Mouse (Mus musculus) C2C12 (cell line): ENCODE measurements around the gene Parvg. TPM values are rescaled to one million over a fixed set of nuclear protein-coding genes. Genes with fewer than 3 reads are reported as not detected.

Source experiments
- H3K27me3 ChIP-seq: one replicate; pipeline ENCODE4 v1.6.1; 2011; ENCODE audit not compliant: control insufficient read depth, insufficient read depth, insufficient read length
- H3K36me3 ChIP-seq: one replicate; pipeline ENCODE4 v1.6.1; 2011; ENCODE audit not compliant: control insufficient read depth, insufficient read depth
- H3K4me3 ChIP-seq: one replicate; pipeline ENCODE4 v1.5.1; 2011; ENCODE audit warnings: mild to moderate bottlenecking, control low read depth; ENCODE audit not compliant: poor library complexity, insufficient read depth, severe bottlenecking
- H3K79me2 ChIP-seq: one replicate; pipeline ENCODE4 v1.6.1; 2011; ENCODE audit not compliant: control insufficient read depth, insufficient read depth
- H3K79me3 ChIP-seq: one replicate; pipeline ENCODE4 v1.6.1; 2011; ENCODE audit warnings: low read depth, control low read depth
- H3ac ChIP-seq: one replicate; pipeline ENCODE3; 2011; ENCODE audit warnings: low read depth; ENCODE audit not compliant: control insufficient read depth, insufficient read length
- CEBPB ChIP-seq: IDR thresholded peaks from one replicate; pipeline ENCODE4 v1.6.1; 2011; ENCODE audit warnings: low read depth, mild to moderate bottlenecking, control low read depth, moderate library complexity
- CTCF ChIP-seq: IDR thresholded peaks from one replicate; pipeline ENCODE4 v1.5.1; 2011; ENCODE audit not compliant: control insufficient read depth, insufficient read depth, insufficient read length
- FOSL1 ChIP-seq: IDR thresholded peaks from one replicate; pipeline ENCODE4 v1.8.0; 2011; ENCODE audit warnings: mild to moderate bottlenecking, low read length; ENCODE audit not compliant: poor library complexity, insufficient read depth, severe bottlenecking
- MAX ChIP-seq: IDR thresholded peaks from one replicate; pipeline ENCODE4 v1.6.1; 2011; ENCODE audit warnings: mild to moderate bottlenecking, control low read depth
- MYOD1 ChIP-seq: IDR thresholded peaks from one replicate; pipeline ENCODE4 v1.6.1; 2011; ENCODE audit warnings: low read depth; ENCODE audit not compliant: control insufficient read depth, insufficient read length
- MYOG ChIP-seq: IDR thresholded peaks from one replicate; pipeline ENCODE4 v1.6.1; 2011; ENCODE audit not compliant: control insufficient read depth, insufficient read length; ENCODE audit errors: extremely low read depth
- USF1 ChIP-seq: IDR thresholded peaks from one replicate; pipeline ENCODE4 v1.6.1; 2011; ENCODE audit warnings: low read depth, mild to moderate bottlenecking, control low read depth, moderate library complexity
- long read RNA-seq, 2 experiments: library from polyadenylated mRNA; unstranded; transcript quantifications; one replicate each; pipeline ENCODE4 v2.0.0; 2019 to 2020
- polyA plus RNA-seq: library from polyadenylated mRNA; unstranded; fragments of >200 nt; fragmentation: generic; extraction: Trizol; gene quantifications from one replicate; pipeline ENCODE4 v1.2.1, GENCODE M21; 2012; ENCODE audit warnings: missing spikeins

The Parvg gene
- 0.09 TPM for polyA plus RNA-seq
- long read RNA-seq, experiment 1: 0 reads
- long read RNA-seq, experiment 2: 0 reads

DNA sequence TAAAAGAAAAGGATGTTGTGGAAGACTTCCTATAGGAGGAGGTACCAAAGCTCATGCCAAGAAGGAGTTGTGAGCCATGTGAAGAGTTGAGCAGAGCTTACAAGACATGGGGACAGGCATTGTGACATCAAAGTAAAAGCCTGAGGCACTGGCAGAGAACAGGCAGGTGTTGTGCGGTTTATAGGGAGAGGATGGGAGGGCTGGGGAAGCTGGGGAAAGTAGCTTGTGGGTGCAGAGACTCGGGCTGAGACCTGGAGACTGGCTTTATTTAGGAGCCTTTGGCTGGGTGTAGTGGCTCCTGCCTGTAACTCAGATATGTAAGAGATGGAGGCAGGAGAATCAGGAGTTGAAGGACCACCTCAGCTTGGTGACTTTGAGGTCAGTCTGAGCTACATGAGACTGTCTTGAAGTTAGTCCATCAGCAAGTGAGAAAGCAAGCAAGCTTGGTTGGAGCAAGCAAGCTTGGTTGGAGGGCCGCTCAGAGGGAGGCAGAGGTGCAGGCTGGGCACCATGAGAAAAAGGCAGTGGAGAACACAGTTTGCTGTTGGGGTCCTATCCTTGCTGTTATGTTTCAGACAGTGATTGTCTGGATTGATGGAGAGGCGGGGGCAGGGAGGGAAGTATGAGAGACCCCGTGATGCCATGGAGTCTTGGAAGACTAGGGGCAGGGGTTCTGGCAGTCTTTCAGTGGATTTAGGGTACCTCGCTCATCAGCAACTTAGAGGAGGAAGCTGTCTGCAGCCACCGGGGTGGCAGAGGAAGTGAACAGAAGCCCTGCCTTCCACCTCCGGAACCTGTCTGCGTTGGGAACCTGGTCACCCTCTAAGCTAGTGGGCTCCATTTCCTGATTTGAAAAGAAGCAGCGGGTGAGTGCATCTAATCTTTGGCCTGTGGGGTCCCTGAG lies at the start of gene Parvg:
Parvg (plus strand) TSS at position 61 of the 904 bp plus-strand sequence.
- H3K79me3 ChIP-seq: no peaks in the 10 kb centered on the region
- H3K27me3 ChIP-seq: peaks cover 29% of the 10 kb centered on the region
- no peak within 1 kb of the TSS for H3ac ChIP-seq
- H3K79me2 ChIP-seq: no peaks in the 10 kb centered on the region
- no peak within 1 kb of the TSS for H3K4me3 ChIP-seq
- TF ChIP-seq CTCF: no peak
- TF ChIP-seq USF1: no peak
- TF ChIP-seq FOSL1: no peak
- TF ChIP-seq CEBPB: no peak
- TF ChIP-seq MYOG: no peak
- no peak for TF ChIP-seq MAX
- no peak for TF ChIP-seq MYOD1
- no peaks in the 10 kb centered on the region for H3K36me3 ChIP-seq

DNA sequence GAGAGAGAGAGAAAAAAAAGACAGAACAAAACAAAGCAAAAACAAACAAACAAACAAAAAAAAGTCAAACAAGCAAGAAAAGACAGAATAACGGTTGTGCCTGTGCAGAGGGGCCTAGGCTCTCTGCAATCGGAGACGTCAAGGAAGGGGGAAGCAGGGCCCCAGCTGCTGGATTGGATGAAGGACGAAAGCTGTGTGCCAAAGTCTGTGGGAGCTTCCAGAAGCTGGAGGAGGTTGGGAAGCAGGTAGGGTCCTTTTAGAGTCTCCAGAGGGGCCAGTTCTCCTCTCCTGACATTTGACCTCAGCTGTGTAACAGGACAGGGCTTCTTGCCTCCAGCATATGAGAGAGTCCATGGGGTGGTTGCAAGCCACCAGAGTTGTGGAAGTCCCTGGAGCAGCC lies 47.8 kb upstream of the Parvg start:
- Histone ChIP-seq H3K79me2 (peaks cover 14% of the 10 kb centered on the region), H3K4me3 (no peak overlapping the region), H3K79me3 (peaks cover 3% of the 10 kb centered on the region), H3K36me3 (peaks cover 83% of the 10 kb centered on the region), H3ac (no peak overlapping the region), H3K27me3 (no peaks in the 10 kb centered on the region)
- no peak for TF ChIP-seq USF1
- no peak for TF ChIP-seq MYOD1
- TF ChIP-seq FOSL1: no peak

DNA sequence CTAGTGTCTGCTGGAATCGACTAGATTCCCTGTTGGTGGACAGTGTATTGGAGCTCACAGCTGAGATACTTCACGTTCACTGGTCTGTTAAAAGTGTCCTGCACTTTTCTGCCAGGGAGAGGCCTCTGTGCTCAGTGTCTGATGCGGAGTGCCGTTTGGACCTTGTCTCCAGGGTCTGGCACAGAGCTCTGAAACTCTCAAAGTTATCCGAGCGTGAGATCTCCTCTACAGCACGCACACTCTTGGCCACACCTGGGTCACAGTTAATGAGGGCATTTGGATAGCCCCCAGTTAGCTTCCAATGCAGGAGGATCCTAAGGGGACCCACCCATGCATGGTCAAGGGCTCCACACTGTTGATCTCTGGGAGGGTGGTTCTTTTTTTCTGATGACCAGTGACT lies 45.7 kb upstream of the Parvg start:
- H3ac ChIP-seq: no peak overlapping the region
- H3K36me3 ChIP-seq: peaks cover 76% of the 10 kb centered on the region
- H3K79me3 ChIP-seq: no peaks in the 10 kb centered on the region
- H3K27me3 ChIP-seq: no peaks in the 10 kb centered on the region
- H3K79me2 ChIP-seq: peaks cover 16% of the 10 kb centered on the region
- H3K4me3 ChIP-seq: no peak overlapping the region
- TF ChIP-seq USF1: no peak
- no peak for TF ChIP-seq CTCF
- no peak for TF ChIP-seq MYOD1
- TF ChIP-seq MAX: no peak
- TF ChIP-seq FOSL1: no peak
- no peak for TF ChIP-seq MYOG
- TF ChIP-seq CEBPB: no peak

DNA sequence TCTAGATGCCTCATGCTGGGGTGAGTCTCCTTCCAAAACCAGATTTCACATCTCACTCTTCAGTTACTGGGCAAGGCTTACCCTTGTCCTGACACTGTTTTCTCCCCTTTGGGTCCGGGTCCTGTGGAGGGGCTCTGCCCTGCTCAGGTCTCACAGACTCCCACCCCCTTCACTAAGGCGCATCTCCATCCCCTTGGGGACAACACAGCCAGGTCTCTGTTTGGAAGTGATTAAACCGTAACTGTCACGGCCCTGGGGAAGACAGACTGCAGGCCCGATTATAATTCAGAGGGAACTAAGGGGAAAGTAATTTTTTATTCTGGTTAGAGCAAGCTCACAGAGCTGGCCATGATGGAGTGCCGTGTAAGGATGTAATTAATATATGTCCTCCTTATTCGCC lies 45.2 kb upstream of the Parvg start:
- Histone ChIP-seq H3K36me3 (peaks cover 75% of the 10 kb centered on the region), H3ac (no peak overlapping the region), H3K4me3 (no peak overlapping the region), H3K79me3 (no peaks in the 10 kb centered on the region), H3K79me2 (peaks cover 16% of the 10 kb centered on the region), H3K27me3 (no peaks in the 10 kb centered on the region)
- TF ChIP-seq MAX (no peak), FOSL1 (no peak), MYOD1 (no peak), MYOG (no peak), CEBPB (no peak), CTCF (no peak), USF1 (no peak)

DNA sequence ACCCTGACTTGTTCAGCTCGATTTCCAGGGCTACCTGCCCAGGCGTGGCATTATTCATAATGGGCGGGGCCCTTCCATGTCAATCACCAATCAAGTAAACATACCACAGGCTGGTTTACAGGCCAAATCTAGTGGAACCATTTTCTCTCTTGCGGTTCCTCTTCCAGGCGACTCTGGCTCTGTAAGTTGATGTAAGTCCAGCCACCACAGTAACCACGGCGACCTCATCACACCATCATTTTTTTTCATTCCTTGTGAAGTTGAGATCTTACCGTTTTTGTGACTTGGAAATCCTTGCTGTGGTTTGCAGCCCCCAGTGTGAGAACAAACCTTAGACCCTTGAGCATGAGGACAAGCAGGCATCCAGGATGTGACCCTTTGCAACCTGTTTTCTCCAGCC lies 43.5 kb upstream of the Parvg start:
- Histone ChIP-seq H3K27me3 (no peaks in the 10 kb centered on the region), H3K79me3 (peaks cover 3% of the 10 kb centered on the region), H3K36me3 (peaks cover 78% of the 10 kb centered on the region), H3ac (peak overlapping the region; percentile 40), H3K79me2 (peaks cover 26% of the 10 kb centered on the region), H3K4me3 (no peak overlapping the region)
- no peak for TF ChIP-seq USF1
- TF ChIP-seq MAX: peak; percentile 7

DNA sequence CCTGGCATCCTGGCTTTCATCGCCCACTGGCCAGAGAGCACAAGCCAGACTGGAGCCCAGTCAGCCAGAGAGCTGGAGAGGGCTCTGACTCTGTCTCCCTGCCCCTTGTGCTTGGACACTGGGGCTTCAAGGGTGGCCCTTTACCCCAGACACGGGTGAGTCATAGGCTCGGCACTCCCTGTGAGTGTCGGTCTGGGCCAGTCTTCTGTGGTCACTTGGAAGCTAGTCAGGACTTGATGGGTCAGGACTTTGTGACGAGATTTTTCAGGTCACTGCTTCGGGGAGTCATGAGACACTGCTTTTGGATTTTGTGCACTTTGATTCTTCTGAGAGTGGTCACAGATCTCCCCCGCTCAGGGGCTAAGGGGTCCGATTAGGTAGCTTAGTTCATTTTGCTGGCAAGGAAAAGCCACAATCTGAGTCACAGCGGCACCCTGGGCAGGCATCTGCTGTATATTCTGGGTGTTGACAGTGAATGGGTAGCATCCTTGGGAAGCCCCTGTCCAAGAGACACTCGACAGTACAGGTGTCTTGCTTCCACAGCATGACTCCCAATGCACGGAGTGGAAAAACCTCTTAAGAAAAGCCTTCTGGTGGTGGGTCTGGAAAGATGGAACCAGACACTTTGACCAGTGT lies 43.0 kb upstream of the Parvg start:
- Histone ChIP-seq H3ac (peak overlapping the region; percentile 40), H3K36me3 (peaks cover 78% of the 10 kb centered on the region), H3K4me3 (no peak overlapping the region), H3K27me3 (no peaks in the 10 kb centered on the region), H3K79me3 (peaks cover 3% of the 10 kb centered on the region), H3K79me2 (peaks cover 26% of the 10 kb centered on the region)
- TF ChIP-seq CEBPB (no peak), FOSL1 (no peak), USF1 (no peak), MYOD1 (peak; percentile 46), MYOG (no peak), MAX (peak; percentile 66), CTCF (no peak)
